Mouse (Mus musculus) limb, embryonic 10.5 days (tissue): ENCODE results near the gene Creld2. TPM values are rescaled to one million over a fixed set of nuclear protein-coding genes. Genes with fewer than 3 reads are reported as not detected.
A peak's percentile ranks its signal among the peaks of the same experiment; 100 is the strongest.

Experiments
- DNase-seq: peaks from one replicate; pipeline ENCODE4 v3.0.0-alpha.2; 2017; ENCODE audit warnings: low spot score
- H3K27ac ChIP-seq: fragments of 300-500 bp; sonication (generic); 2 replicates; pipeline ENCODE4 v1.5.1; 2016; ENCODE audit warnings: mild to moderate bottlenecking
- H3K27me3 ChIP-seq: fragments of 300-500 bp; sonication (generic); 2 replicates; pipeline ENCODE4 v1.6.1; 2016; ENCODE audit warnings: low read depth, mild to moderate bottlenecking; ENCODE audit not compliant: poor library complexity, severe bottlenecking
- H3K36me3 ChIP-seq: fragments of 300-500 bp; sonication (generic); 2 replicates; pipeline ENCODE4 v1.6.1; 2016; ENCODE audit warnings: mild to moderate bottlenecking, moderate library complexity
- H3K4me1 ChIP-seq: fragments of 300-500 bp; sonication (generic); 2 replicates; pipeline ENCODE4 v1.6.1; 2016
- H3K4me3 ChIP-seq: fragments of 300-500 bp; sonication (generic); 2 replicates; pipeline ENCODE4 v1.5.1; 2016; ENCODE audit warnings: mild to moderate bottlenecking, moderate library complexity
- H3K9me3 ChIP-seq: fragments of 300-500 bp; sonication (generic); replicated peaks from 2 replicates; pipeline ENCODE4 v1.6.1; 2016; ENCODE audit warnings: mild to moderate bottlenecking
- WGBS: fragments of 180-500 bp; shearing (Covaris S2); methylation state at CpG from one replicate; pipeline ENCODE4 v1.1.7; 2016; 5-methylcytosine and 5-hydroxymethylcytosine counted together
- polyA plus RNA-seq: library from polyadenylated mRNA; unstranded; fragments of >200 nt; fragmentation: Nextera tagmentation; extraction: Ambion mirVana; gene quantifications from 2 replicates; pipeline ENCODE4 v1.2.1, GENCODE M21; 2016

The Creld2 gene
- polyA plus RNA-seq, 1 experiment from 2014 or later: 99.0 TPM

DNA sequence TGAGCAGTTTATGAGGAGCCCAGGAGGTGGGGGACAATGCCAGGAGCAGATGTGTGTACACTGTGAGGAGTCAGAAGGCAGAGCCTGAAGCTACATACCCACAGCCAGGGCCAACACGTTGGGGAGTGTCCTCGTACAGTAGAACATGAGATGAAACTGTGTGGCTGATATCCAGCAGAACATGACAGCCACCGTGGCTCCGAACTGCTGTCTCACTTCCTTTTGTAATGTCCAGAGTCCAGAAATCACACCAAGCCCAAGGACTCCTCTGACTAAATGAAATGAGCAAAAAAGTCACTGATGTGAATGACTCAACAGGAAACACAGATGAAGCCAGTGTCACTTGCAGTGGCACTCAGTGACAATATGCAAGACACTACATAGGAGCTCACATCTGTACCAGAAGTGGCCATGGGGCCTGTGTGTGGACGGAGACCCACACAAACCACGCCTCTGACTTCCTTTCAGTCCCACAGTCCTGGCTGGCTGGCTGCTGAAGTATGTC is 4.2 kb upstream of the Creld2 start:
- no peak overlapping the region for H3K27ac ChIP-seq
- H3K36me3 ChIP-seq: peaks cover 62% of the 10 kb centered on the region
- peaks cover 9% of the 10 kb centered on the region for H3K4me1 ChIP-seq
- DNase-seq: no peak
- 92% methylated on average over 6 of the region's 6 CpGs for WGBS
- H3K4me3 ChIP-seq: no peak overlapping the region
- no peaks in the 10 kb centered on the region for H3K9me3 ChIP-seq
- no peaks in the 10 kb centered on the region for H3K27me3 ChIP-seq

DNA sequence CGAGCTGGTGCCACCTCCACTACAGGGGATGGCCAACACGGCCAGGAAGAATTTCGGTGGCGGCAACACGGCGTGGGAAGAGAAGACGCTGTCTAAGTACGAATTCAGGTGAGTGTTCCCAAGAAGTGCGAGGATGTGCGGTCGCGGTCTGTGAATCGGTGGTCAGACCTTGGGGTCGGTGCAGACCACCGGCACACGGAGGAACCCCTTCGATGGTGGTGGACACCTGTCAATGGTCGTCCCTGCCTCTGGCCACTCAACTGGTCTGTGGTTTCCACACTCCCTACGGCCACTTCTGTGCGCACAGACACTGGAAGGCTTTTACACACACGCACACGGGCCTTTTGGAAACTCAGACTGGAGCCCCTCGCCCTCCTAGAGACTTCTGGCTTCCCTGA is 459 bp downstream of the Creld2 start:
- H3K36me3 ChIP-seq: peaks cover 61% of the 10 kb centered on the region
- 2% methylated on average over 23 of the region's 23 CpGs for WGBS
- peak overlapping the region; percentile 85 for H3K27ac ChIP-seq

DNA sequence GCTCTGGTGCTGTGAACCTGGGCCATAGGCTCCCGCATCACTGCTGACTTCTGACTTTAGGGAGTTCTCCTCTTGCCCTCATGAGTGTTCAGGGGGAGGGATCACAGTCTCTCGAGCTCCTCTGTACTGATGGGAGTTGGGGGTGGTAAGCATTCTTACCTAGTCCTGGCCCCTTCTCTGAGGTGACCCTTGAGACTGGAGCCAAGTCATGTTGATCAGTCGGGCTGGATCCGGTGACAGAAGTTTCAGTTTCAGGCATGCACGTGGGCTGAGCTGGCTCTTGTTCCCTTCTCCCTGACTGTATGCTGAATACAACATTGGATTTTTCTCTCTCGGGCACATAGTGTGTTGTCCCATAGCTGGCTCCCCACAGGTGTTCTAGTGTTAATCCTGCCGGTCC is 2.0 kb downstream of the Creld2 start:
- Histone ChIP-seq H3K4me3 (no peak overlapping the region), H3K9me3 (no peaks in the 10 kb centered on the region), H3K36me3 (peaks cover 64% of the 10 kb centered on the region), H3K27me3 (no peaks in the 10 kb centered on the region), H3K27ac (no peak overlapping the region), H3K4me1 (peaks cover 21% of the 10 kb centered on the region)
- DNase-seq: no peak
- WGBS: 91% methylated on average over 7 of the region's 7 CpGs

More for the DNA sequence above, 459 bp downstream of the Creld2 start:
- Histone ChIP-seq H3K27me3 (no peaks in the 10 kb centered on the region), H3K4me3 (peak overlapping the region; percentile 73), H3K4me1 (peaks cover 21% of the 10 kb centered on the region), H3K9me3 (no peaks in the 10 kb centered on the region)
- DNase-seq: peak; percentile 45

DNA sequence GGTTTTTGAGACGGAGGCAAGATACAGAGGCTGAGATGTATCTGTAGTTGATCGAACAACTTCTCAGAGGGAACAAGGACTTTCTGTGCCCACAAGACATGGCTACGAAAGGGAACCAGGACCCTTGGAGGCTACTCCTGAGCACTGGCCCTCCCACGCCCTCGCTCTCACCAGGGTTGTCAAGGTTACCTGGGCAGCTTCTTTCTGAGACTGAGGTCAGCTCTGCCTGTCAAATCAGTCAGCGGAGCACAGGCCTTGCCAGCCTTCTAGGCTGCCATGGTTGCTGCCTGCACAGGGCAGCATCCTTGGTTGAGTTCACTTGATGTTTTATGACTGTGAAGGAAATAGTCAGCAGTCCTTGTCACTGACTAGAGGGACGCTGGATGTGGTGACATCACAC is 3.1 kb downstream of the Creld2 start:
- WGBS: 92% methylated on average over 7 of the region's 7 CpGs
- H3K4me3 ChIP-seq: no peak overlapping the region
- no peak for DNase-seq
- H3K27me3 ChIP-seq: no peaks in the 10 kb centered on the region
- peaks cover 21% of the 10 kb centered on the region for H3K4me1 ChIP-seq
- no peak overlapping the region for H3K27ac ChIP-seq
- H3K36me3 ChIP-seq: peaks cover 69% of the 10 kb centered on the region
- H3K9me3 ChIP-seq: no peaks in the 10 kb centered on the region

DNA sequence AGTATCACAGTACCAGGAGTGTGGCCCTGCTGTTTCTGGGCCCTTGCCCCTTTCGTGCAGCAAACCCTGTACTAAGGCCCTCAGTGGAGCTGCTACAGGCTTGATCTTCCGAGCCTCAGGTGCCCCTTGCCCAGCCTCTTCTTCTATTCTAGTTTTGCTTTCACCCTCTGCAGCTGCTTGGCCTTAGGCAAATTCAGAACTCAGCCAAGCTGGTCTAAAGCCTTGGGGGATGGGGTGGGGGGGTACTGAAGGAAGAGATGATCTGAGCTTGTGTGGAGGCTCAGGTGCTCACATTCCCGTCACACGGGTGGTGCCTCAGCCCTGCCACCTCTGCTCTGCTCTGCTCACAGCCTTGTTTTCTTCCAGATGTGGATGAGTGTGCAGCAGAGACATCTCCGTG is 3.9 kb downstream of the Creld2 start:
- no peak for DNase-seq
- Histone ChIP-seq H3K9me3 (no peaks in the 10 kb centered on the region), H3K27ac (no peak overlapping the region), H3K36me3 (peaks cover 69% of the 10 kb centered on the region), H3K4me1 (peaks cover 20% of the 10 kb centered on the region), H3K27me3 (no peaks in the 10 kb centered on the region), H3K4me3 (no peak overlapping the region)
- 90% methylated on average over 5 of the region's 5 CpGs for WGBS

DNA sequence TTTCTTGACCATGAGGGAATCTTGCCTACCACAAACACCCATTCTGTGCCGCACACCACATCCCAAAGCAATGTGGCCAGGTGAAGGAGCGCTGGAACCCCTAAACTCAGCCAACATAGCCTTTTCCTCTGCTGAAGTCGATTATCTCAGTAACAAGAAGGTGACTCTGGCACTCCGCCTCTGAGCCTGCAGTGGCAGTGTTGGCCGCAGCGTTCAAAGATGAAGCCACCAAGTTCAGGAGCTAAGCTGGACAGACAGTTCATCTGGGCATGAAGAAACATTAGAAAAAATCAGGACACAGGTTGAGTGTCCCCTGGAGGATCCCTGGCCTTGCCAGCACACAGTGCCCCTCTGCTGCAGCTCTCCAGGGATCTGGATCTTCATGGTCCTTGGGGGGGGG is 8.0 kb downstream of the Creld2 start:
- Histone ChIP-seq H3K4me3 (no peak overlapping the region), H3K4me1 (peaks cover 8% of the 10 kb centered on the region), H3K27ac (no peak overlapping the region), H3K27me3 (no peaks in the 10 kb centered on the region), H3K9me3 (no peaks in the 10 kb centered on the region), H3K36me3 (peaks cover 53% of the 10 kb centered on the region)
- WGBS: 92% methylated on average over 6 of the region's 6 CpGs
- DNase-seq: no peak

DNA sequence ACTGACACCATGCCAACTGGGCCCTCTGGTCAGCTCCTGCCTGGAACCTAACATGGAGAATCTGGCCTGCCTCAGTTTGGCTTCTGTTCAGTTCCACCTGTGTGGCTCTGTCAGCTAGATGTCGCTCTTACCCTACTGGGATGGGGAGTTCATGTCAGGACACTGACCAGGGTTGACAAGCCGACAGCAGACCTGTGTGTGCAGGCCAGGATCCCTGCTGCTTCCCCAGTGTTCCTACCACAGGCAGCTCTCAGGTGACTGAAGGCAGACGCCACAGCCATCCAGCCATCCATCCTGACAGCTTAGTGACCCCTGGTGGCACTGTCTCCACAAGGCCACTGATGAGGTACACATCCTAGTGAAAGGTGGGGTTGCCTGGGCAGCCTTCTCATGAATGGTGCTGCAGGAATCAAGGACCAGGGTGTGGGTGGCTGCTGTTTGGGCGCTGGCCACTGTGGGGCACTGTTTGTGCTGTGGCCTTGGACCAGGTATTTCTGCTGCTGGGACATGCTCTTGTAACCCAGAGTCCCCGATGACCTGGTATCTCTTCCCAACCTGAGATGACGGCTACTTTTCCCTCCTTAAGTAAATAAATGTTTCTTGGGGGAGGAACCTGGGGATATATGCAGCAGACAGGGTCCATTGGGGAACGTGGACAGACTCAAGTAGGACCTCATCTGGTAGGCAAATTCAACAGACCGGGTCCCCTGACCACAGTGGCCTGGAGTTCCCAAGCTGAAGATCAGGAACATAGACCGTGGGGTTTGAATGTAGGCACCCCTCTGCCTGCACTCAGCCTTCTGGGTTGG is 8.7 kb downstream of the Creld2 start:
- H3K9me3 ChIP-seq: no peaks in the 10 kb centered on the region
- no peak overlapping the region for H3K27ac ChIP-seq
- WGBS: 24% methylated on average over 9 of the region's 9 CpGs
- H3K4me3 ChIP-seq: no peak overlapping the region
- peak; percentile 79 for DNase-seq
- no peaks in the 10 kb centered on the region for H3K27me3 ChIP-seq
- H3K4me1 ChIP-seq: peaks cover 13% of the 10 kb centered on the region
- peaks cover 45% of the 10 kb centered on the region for H3K36me3 ChIP-seq

DNA sequence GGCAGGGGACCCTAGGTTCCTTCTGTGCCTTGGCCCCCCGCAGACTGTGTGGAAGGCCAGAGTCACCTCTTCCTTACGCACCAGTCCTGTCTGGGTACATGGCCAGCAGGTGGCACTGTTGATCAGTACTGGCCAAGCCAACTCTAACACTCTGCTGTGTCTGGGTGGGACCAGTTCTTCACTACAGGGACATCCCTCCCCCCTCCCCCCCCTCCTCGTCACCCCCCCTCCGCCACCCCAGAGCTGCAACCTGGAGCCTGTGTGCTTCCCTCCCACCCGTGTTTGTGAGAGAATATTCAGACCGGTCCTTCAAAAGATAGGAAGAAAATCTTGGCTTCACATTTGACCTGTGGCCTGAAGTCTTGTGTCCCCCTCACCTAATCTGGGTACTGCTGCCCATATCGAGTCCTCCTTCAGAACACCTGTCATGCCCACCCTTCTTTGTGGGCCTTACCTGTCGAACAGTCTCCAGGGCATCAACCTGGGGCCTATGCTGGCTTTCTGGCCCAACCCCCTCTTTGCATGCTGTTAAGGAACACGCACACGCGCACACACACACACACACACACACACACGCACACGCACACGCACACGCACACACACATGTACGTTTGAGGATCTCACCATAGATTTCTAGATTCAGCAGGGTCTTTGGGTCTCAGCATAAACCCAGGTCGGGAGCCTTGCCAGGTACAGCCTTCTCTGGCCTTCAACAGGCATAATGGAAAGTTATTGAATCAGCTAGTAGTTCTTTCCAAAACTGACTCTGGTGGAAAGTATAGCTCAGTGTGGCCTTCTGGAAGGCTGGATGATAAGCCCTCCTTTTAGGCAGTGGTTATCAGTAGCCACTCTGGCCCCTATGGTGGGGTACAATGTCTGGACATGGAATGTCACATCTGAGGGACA is 9.6 kb downstream of the Creld2 start:
- WGBS: 57% methylated on average over 17 of the region's 17 CpGs
- Histone ChIP-seq H3K27ac (no peak overlapping the region), H3K4me3 (no peak overlapping the region), H3K4me1 (peaks cover 13% of the 10 kb centered on the region), H3K27me3 (no peaks in the 10 kb centered on the region), H3K9me3 (no peaks in the 10 kb centered on the region), H3K36me3 (peaks cover 37% of the 10 kb centered on the region)
- DNase-seq: peak; percentile 92

DNA sequence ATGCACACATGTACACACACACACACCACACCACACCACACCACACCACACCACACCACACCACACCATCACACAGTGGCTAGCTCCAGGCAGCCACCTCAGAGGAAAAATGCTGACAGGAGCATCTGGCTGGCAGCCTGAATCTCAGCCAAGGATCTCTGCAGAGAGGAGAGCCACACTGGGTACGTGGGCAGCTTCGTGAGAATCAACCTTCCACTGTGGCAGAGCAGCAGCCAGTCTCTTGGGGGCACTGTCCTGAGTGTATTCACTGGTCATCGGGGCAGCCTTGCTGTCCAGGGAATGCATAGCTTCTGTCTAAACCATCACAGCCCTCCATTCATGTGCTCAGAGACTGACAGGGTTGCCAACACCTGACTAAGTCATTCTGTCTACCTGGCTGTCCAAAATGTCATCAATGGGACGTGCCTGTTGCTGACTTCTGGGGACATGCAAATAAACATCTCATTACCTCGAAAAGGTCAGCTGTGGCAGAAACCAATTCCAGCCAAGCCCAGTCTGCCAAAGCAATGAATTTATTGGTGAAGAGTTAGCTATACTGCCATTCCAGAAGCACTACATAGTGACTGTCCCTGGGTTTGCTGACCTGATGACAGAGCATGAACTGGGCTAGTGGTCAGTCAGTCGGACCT is 10.5 kb downstream of the Creld2 start:
- Histone ChIP-seq H3K4me1 (peaks cover 13% of the 10 kb centered on the region), H3K4me3 (no peak overlapping the region), H3K36me3 (peaks cover 28% of the 10 kb centered on the region), H3K27me3 (no peaks in the 10 kb centered on the region), H3K27ac (no peak overlapping the region), H3K9me3 (no peaks in the 10 kb centered on the region)
- no peak for DNase-seq
- WGBS: 82% methylated on average over 6 of the region's 6 CpGs

DNA sequence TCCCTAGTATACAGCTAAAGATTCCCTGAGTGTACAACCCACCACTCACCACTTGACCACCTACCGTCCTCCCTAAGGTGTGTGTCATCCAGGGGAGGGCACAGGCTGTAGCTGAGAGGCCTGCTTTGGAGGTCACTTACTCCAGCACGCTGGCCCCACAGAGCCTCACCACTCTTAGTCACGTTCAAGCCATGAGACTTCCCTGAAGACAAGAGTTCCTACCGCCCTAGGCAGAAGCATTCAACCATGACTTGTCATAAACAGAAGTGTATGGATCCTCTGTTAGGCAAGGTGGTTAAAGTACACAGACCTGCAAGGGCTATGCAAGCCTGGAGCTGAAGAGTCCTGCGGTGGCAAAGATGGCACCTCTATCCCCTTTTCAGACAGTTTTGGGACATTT is 11.2 kb downstream of the Creld2 start:
- Histone ChIP-seq H3K36me3 (peaks cover 20% of the 10 kb centered on the region), H3K9me3 (no peaks in the 10 kb centered on the region), H3K4me1 (peaks cover 13% of the 10 kb centered on the region), H3K27me3 (no peaks in the 10 kb centered on the region), H3K4me3 (no peak overlapping the region), H3K27ac (no peak overlapping the region)
- 83% methylated on average over 5 of the region's 5 CpGs for WGBS
- DNase-seq: no peak

DNA sequence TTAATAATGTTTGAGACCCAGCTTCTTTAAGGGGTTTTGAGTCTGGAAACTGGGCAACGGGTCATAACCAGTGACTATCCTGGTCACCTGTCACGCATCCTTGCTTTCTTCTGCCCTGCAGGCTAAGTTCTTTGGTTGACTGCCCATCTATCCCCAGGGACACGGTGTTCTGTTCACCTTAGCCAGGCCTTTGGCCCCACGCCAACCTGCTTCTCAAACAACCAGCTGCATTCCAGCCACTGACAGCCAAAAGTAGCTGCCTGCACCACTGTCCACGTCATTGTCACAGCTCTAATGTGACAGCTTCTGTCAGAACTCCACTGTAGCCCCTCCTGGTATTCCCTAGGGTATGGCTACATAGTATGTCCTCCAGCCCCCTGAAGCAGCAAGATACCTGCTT is 12.0 kb downstream of the Creld2 start:
- no peaks in the 10 kb centered on the region for H3K9me3 ChIP-seq
- DNase-seq: no peak
- H3K27me3 ChIP-seq: no peaks in the 10 kb centered on the region
- H3K4me3 ChIP-seq: no peak overlapping the region
- no peak overlapping the region for H3K27ac ChIP-seq
- WGBS: 82% methylated on average over 5 of the region's 5 CpGs
- peaks cover 15% of the 10 kb centered on the region for H3K4me1 ChIP-seq
- peaks cover 13% of the 10 kb centered on the region for H3K36me3 ChIP-seq

DNA sequence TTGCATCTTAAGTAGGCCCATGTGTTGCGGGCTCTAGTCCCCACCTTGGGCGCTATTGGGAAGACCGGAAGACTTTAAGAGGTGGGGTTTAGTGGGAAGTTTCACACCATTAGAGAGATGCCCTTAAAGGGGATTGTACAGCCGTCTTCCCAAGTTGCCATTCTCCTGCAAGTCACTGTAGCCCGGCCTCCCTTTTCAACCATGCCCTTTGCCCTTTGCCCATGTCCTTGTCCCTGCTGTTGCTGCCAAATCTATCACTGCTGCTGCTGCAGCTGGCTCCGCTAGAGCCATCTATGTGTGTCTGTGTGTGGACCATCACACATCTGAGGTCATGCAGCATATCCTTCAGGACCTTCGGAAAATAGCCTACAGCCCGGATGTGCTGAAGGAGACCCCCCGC is 13.1 kb downstream of the Creld2 start:
- Histone ChIP-seq H3K27me3 (no peaks in the 10 kb centered on the region), H3K36me3 (peaks cover 2% of the 10 kb centered on the region; the same call in 1 of the 2 replicates), H3K4me1 (peaks cover 26% of the 10 kb centered on the region), H3K27ac (no peak overlapping the region), H3K4me3 (no peak overlapping the region), H3K9me3 (no peaks in the 10 kb centered on the region)
- DNase-seq: no peak
- 78% methylated on average over 9 of the region's 9 CpGs for WGBS
